Mouse (Mus musculus): ENCODE measurements around the gene Ift57.

Gene Ift57

DNA sequence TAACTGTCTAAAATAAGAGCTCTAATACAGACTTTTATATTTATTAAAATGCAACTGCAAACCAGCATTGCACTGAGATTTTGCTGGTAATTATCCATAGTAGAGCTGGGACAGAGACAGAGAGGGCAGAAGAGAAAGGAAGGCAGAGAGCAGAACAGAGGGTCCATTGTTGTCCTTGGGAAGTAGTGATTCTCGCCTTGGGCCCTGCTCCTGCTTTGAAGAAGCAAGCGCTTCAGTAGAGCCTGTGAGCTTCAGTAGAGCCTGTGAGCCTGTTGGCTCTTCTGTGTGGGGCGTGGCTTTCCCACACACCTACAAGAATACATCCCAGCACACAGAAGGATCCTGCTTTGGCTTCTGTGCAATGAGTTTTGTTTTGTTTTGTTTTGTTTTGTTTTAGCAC lies 54.3 kb downstream of the Ift57 start:
- DNase-seq (ENCODE audit: low read depth, low spot score) = no peak

DNA sequence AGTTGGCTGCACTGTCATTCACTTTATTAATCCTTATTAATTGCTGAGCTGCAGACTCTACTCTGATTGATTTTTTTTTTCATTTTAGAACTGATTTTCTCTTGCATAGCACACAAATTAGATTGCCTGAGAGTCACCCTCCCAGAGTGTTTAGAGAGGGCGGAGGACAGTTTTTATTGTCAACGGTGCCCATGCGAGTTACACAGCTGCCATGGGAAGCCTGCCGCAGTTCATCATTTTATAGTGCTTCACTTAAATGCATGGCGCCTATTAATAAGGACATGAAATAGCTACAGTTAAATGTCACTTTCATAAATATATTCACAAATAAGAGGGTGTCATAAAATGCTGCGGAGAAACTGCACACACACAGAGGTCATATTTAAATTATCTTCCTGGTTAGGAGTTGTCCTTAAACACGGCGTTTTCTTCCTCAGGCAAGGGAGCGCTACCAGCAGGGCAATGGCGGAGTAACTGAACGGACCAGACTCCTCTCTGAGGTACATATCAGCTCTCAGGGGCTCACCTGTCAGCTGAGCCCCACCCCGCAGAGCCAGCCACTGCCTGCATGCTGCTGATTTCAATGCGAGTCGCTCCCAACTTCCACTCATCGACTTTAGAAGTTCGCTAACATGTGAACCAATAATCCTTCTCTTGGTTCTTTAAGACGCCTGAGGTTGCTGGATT lies 61.6 kb downstream of the Ift57 start:
- DNase-seq (ENCODE audit: low read depth, low spot score) = no peak

- no peak for DNase-seq (ENCODE audit: low read depth, low spot score)
Measured at GRCm38 (mm10) chr16:49761981-49762380, 62.9 kb downstream of the Ift57 start.

DNA sequence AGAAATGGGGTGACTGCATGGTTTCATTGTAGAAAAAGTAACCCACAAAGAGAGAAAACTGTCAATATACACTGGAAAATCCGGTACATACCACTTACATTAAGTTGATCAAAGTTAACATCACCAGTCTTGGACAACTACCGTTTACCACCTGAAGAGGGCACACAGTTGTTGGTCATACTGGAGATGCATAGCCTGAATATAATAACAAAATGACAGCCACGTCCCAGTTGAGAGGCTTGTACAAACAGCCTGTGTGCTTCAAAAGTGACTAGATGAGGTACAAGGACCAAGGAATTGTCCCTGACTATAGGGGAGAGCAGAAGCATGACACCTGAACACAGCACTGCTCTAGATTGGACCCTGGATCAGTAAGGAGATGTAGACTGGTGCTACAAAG lies 67.3 kb downstream of the Ift57 start:
- no peak for DNase-seq (ENCODE audit: low read depth, low spot score)

DNA sequence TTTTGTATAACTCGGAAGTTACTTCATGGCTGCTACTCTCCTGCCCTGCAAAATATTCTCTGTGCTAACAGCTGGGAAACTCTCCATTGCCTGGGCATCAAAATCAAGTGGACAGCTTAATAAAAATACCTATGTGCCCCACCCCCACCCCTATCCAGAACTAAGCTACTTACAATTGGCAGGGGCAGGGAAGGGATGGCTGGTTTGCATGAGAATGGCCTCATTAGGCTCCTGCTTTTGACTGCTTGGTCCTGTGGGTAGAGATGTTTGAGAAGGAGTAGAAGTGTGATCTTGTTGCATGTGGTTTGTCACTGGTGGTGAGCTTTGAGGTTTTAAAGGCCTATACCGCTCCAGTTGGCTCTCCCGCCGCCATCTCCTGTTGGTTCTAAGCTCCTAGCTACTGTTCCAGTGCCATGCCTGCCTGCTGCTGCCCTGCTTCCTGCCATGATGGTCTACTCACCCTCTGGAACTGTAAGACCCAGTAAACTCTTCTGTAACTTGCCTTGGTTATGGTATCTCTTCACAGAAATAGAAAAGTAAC lies 69.5 kb downstream of the Ift57 start:
- DNase-seq (ENCODE audit: low read depth, low spot score) = no peak

GRCm38 (mm10) chr16:49769831-49770261 lies 70.8 kb downstream of the Ift57 start:
- DNase-seq (ENCODE audit: low read depth, low spot score) = no peak

- DNase-seq (ENCODE audit: low read depth, low spot score) = no peak
Measured at GRCm38 (mm10) chr16:49770320-49771189, 71.5 kb downstream of the Ift57 start.

DNA sequence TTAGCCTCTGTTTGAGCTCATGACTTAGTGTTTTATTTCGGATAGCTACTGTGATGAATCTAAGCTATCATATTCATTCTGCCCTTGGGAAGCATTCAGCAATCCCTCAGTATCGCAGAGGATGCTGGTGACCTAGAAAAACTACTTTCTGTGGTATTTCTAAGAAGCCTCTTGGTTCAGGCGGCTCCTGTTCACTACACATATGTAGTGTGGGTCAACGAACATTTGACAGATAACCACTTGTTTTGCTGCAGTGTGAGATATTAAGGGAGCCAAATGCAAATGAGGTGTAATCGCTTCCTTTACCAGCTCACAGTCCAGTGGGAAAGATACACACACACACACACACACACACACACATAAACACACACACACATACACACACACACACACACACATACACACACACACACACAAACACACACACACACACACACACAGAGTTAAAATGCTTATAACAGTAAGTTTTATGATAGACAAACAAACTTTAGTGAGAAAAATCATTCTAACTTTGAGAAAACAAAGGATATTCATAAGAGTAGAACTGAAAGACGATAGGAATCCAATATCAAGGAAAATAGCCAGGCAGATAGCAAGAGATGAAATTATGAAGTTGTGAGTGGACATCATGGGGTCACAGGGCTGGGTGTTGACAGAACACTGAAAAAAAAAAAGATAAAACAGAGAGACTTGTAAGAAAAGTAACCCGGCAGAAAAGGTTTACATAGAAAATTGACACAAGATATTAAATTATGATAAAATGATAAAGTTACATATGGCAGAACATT lies 72.8 kb downstream of the Ift57 start:
- no peak for DNase-seq (ENCODE audit: low read depth, low spot score)

GRCm38 (mm10) chr16:49772576-49772975 lies 73.5 kb downstream of the Ift57 start:
- no peak for DNase-seq (ENCODE audit: low read depth, low spot score)

GRCm38 (mm10) chr16:49773068-49773467 lies 74.0 kb downstream of the Ift57 start:
- DNase-seq (ENCODE audit: low read depth, low spot score) = no peak

DNA sequence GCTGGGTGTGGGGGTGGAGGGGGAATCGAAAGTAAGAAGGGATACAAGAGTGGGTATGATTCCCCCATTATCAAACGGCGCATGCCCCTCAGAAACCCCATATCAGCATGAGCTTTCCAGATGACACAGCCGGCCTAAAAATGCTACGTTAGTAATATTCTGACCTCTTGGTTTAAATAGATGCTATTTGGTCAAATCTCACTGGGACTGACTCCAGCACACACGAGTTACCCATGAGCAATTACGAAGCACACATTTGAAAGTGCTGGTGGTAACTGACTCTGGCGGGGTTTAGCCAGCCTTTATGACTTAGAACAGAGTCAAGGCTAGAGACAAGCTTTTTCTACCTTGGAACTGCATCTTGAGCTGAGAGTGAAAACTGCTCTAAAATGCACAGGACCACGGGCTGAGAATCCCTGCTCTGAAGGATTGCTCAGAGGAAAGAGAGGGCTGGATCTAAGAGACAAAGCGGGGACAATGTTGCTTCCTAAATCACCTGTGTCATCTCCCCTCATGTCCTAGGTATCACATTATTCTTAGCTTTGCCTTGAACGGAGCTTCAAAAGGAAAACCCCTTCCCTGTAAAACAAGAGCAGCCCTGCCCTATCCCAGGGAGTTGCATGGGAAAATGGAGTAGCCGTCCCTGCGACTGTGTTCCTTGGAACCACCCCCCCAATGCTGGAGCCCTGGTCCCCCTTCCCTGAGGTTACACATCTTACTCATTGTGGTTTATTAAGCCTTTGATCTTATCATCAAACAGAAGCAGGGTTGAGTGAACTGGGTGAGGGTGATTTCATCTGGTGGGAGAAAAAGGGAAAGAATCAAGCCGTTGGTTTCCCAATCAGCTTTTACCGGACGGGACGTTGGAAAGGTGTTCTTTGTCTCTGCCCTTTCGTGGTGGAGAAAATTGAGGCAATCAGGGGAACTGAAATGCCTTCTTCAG lies 75.3 kb downstream of the Ift57 start:
- no peak for DNase-seq (ENCODE audit: low read depth, low spot score)

- DNase-seq (ENCODE audit: low read depth, low spot score) = no peak
Measured at GRCm38 (mm10) chr16:49775002-49775966, 76.3 kb downstream of the Ift57 start.

DNA sequence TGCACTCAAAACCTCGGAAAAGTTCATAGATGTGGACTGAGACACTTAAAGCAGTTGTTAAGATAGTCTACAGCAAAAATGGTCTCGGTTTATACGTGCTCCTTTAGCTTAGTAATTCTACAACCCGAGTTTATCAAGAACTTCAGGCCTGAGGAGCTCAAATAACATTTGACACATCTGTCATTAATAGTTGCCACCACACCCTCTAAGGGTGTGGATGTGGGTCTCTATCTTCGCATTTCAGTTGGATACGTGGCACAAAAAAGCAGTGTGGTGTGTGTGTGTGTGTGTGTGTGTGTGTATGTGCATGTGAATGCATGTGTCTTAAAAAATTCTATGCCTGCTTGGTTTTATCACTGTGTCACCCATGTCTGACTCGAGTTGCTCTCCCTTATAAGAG lies 77.9 kb downstream of the Ift57 start:
- DNase-seq (ENCODE audit: low read depth, low spot score) = no peak

DNA sequence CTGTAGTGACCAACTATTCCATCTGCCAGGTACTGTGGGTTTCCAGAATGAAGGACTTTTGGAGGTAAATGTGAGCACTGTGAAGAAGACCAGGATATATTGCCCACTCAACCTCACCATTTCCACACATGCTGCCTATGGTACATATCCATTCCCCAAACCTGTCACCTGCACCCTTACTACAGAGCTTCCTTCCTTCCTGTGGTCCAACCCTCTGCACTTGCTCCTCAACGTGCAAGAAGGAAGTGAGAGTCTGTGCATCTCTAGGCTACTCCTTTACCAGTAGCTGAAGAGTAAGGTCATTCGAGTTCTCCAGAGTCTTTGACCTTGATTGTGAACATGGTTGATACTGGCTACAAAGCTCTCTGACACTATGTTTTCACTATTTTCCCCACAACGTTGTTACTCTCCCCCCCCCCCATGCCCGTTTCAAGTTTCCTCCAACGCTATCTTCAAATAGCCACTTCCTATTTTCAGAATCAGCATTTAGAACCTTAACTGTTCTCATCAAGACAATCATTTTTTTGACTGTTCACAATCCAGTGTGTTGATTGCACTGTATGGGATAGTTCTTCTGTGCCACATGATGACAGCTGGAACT lies 82.6 kb downstream of the Ift57 start:
- DNase-seq (ENCODE audit: low read depth, low spot score) = no peak

DNA sequence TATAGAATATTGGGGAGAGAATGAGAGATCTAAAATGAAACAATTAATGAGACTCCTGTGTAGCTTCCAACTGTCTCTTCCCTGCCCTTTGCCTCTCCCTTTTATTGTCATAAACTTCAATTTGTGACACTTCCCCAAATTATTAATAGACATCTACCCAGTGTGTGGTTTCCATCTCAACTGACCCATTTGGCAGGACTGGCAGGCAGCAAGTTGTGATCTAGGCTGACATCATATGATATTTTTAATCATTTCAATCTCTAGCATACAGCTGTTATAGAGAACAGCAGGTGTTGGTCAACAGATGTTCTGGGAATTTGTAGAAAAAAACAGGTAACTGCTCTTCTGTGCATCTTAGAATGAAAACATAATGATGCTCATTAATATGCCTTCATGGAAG lies 84.3 kb downstream of the Ift57 start:
- DNase-seq (ENCODE audit: low read depth, low spot score) = no peak

- no peak for DNase-seq (ENCODE audit: low read depth, low spot score)
Measured at GRCm38 (mm10) chr16:49786116-49786515, 87.1 kb downstream of the Ift57 start.

- DNase-seq (ENCODE audit: low read depth, low spot score) = no peak
Measured at GRCm38 (mm10) chr16:49787714-49788113, 88.7 kb downstream of the Ift57 start.

DNA sequence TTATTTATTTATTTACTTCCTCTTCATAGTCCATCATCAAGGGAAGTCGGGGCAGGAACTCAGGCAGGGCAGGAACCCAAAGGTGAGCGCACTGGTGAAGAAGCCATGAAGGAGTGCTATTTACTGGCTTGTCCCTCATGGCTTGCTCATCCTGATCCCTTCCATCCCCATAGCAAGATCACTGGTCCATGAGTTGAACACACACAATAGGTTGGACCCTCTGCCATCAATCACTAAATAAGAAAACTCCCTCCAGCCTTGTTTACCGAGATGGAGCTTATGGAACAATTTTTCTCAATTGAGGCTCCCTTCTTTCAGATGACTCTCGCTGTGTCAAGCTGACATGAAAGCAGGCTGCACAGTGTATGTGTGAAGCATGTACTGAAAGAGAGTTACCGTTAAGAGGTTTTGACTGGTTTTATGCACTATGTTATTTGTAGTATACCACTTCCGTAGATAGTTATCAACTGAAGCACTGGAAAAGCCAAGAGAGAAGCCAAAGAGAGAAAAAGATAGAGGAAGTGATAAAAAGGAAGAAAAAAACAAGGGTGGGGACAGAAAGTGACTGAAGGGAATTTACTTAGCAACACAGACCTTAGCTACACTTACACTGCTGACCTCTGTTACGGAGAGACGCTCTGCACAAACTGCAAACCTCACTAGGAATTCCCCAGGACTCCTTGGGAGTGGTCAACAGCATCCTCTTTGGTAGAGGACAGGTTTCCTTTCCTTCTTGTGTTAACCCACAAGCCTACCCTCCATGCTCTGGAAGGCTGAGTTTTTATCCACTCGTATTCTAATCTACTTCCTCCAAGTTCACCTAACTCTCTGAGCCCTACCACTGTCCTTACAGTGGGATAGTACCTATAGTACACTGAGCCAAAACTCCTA lies 91.8 kb downstream of the Ift57 start:
- no peak for DNase-seq (ENCODE audit: low read depth, low spot score)

Measured in telencephalon, adult 2 months (tissue).